Mouse (Mus musculus) mouse embryonic stem cell (cell line): ENCODE data around the gene Cstf1.

Experiments
- in situ Hi-C, 2 experiments: fragments of 300-500 bp; cut with MboI; formaldehyde crosslinking; loops; 1 replicate in 1 of 2; 3 replicates in 1 of 2; pipeline ENCODE4 v1.14.3; 2019 to 2020; ENCODE audit warnings: low sequenced_read_pairs in 2 of 2, low pct_unique_long_range_greater_than_20kb in 1 of 2, mixed read lengths in 1 of 2; ENCODE audit not compliant: unreplicated experiment in 1 of 2

Gene Cstf1

GRCm38 (mm10) chr2:172370411-172371223, at the start of gene Cstf1, which contains the start of gene Aurka:
Gene Cstf1, plus strand, starts transcription at chr2:172370681.
Gene Aurka, minus strand, starts transcription at chr2:172370535.
- in situ Hi-C loops: no loop called here

GRCm38 (mm10) chr2:172320878-172321277, 49.6 kb upstream of the Cstf1 start:
- in situ Hi-C loops: loop anchor here (5.0 to 10.0 kb wide), 3 partner anchors 66 to 94 kb away; partner anchors contain the start of gene Mc3r (in 1 of the 2)

GRCm38 (mm10) chr2:172328248-172328647, 42.2 kb upstream of the Cstf1 start:
- in situ Hi-C loops: loop anchor here in 1 of 2 experiments (10.0 kb wide), 1 partner anchor 73 kb away; no protein-coding TSS in a partner anchor

GRCm38 (mm10) chr2:172329179-172329578, 41.3 kb upstream of the Cstf1 start:
- in situ Hi-C loops: loop anchor here in 1 of 2 experiments (10.0 kb wide), 1 partner anchor 74 kb away; no protein-coding TSS in a partner anchor

- in situ Hi-C loops: no loop called here
These were observed 32.1 kb upstream of the Cstf1 start for GRCm38 (mm10) chr2:172338206-172338942.

GRCm38 (mm10) chr2:172340936-172341335, 29.5 kb upstream of the Cstf1 start:
- in situ Hi-C loops: loop anchor here in 1 of 2 experiments (10.0 kb wide), 1 partner anchor 116 kb away; no protein-coding TSS in a partner anchor

- in situ Hi-C loops: loop anchor here in 1 of 2 experiments (10.0 kb wide), 1 partner anchor 117 kb away; no protein-coding TSS in a partner anchor
These were observed 28.9 kb upstream of the Cstf1 start for GRCm38 (mm10) chr2:172341606-172342005.

GRCm38 (mm10) chr2:172343751-172344150, 26.7 kb upstream of the Cstf1 start:
- in situ Hi-C loops: loop anchor here in 1 of 2 experiments (10.0 kb wide), 1 partner anchor 119 kb away; no protein-coding TSS in a partner anchor

- in situ Hi-C loops: loop anchor here in 1 of 2 experiments (10.0 kb wide), 1 partner anchor 120 kb away; no protein-coding TSS in a partner anchor
These were observed 25.8 kb upstream of the Cstf1 start for GRCm38 (mm10) chr2:172344669-172345068.

- in situ Hi-C loops: loop anchor here in 1 of 2 experiments (10.0 kb wide), 1 partner anchor 120 kb away; no protein-coding TSS in a partner anchor
These were observed 25.2 kb upstream of the Cstf1 start, which contains the start of gene Fam210b for GRCm38 (mm10) chr2:172345258-172345738. Gene Fam210b, plus strand, starts transcription at chr2:172345565.

- in situ Hi-C loops: loop anchor here in 1 of 2 experiments (10.0 kb wide), 1 partner anchor 121 kb away; no protein-coding TSS in a partner anchor
These were observed 24.2 kb upstream of the Cstf1 start for GRCm38 (mm10) chr2:172346034-172346929.

- in situ Hi-C loops: loop anchor here in 1 of 2 experiments (10.0 kb wide), 1 partner anchor 122 kb away; no protein-coding TSS in a partner anchor
These were observed 23.4 kb upstream of the Cstf1 start for GRCm38 (mm10) chr2:172346933-172347611.

GRCm38 (mm10) chr2:172348297-172348950, 22.1 kb upstream of the Cstf1 start:
- in situ Hi-C loops: loop anchor here in 1 of 2 experiments (10.0 kb wide), 1 partner anchor 124 kb away; no protein-coding TSS in a partner anchor

GRCm38 (mm10) chr2:172349776-172350175, 20.7 kb upstream of the Cstf1 start:
- in situ Hi-C loops: loop anchor here in 1 of 2 experiments (10.0 kb wide), 1 partner anchor 125 kb away; no protein-coding TSS in a partner anchor

- in situ Hi-C loops: no loop called here
These were observed 19.7 kb upstream of the Cstf1 start for GRCm38 (mm10) chr2:172350773-172351172.

- in situ Hi-C loops: no loop called here
These were observed 17.3 kb upstream of the Cstf1 start for GRCm38 (mm10) chr2:172353218-172353617.
